Comparison of ENCODE assay signal across 8 mouse cellular contexts in the genomic region with DNA sequence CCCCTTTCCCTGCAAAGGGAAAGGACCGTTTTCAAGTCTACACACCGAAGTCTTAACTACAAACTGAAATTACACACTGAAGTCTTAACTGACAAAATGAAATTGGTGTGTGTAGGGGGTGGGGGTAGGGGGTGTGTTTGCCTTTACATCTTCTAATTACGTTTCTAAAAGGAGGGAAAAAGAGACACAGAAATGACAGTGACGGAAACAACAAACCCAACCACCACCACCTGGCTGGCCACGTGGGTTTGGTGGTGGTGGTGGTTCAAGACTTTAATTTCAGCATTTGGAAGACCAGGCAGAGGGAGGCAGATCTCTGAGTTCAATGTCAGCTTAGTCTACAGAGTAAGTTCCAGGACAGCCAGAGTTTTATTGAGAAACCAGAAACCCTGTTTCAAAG. TPM values are rescaled to one million over a fixed set of nuclear protein-coding genes. Genes with fewer than 3 reads are reported as not detected.
DNase-seq lines count a peak whose midpoint lies in the region; ATAC-seq and TF ChIP-seq lines count a peak whose summit lies in the region.

No protein-coding gene starts in this region.

- peaks cover 4% of the 10 kb centered on the region for H3K4me1 ChIP-seq in heart, adult 2 months (ENCODE audit: control insufficient read depth, insufficient read depth, low read length)
- H3K4me1 ChIP-seq in ES-Bruce4 (ENCODE audit: control insufficient read depth, insufficient read depth, low read length), result no peaks in the 10 kb centered on the region
- H3K4me1 ChIP-seq in forebrain, postnatal 0 days (ENCODE audit: insufficient read depth), result peaks cover 9% of the 10 kb centered on the region
- H3K4me1 ChIP-seq in liver, postnatal 0 days (ENCODE audit: insufficient read depth), result peaks cover 13% of the 10 kb centered on the region

- no peak for TF ChIP-seq EP300 in heart, adult 2 months (IDR thresholded peaks at IDR 0.05; ENCODE audit: insufficient read depth, low read depth, low read length)
- TF ChIP-seq EP300 in ES-Bruce4 (IDR thresholded peaks at IDR 0.05; ENCODE audit: insufficient read depth, low read depth, low read length), result no peak
- no peak for TF ChIP-seq EP300 in liver, postnatal 0 days (IDR thresholded peaks at IDR 0.05; ENCODE audit: low read depth)

- no peak for DNase-seq in heart, adult 2 months
- no peak for DNase-seq in heart, postnatal 25 days (ENCODE audit: low spot score)
- DNase-seq in forebrain, postnatal 0 days, result no peak
- DNase-seq in liver, postnatal 0 days, result no peak
- DNase-seq in urinary bladder, adult 2 months (ENCODE audit: low spot score), result no peak
- no peak for DNase-seq in adrenal gland, postnatal 36 days
- no peak for DNase-seq in gastrocnemius, postnatal 36 days

- ATAC-seq in forebrain, postnatal 0 days, result peak; percentile 14
- peak; percentile 45 for ATAC-seq in liver, postnatal 0 days

- H3K36me3 ChIP-seq in heart, adult 2 months (ENCODE audit: control insufficient read depth, insufficient read depth, low read length), result no peaks in the 10 kb centered on the region
- no peaks in the 10 kb centered on the region for H3K36me3 ChIP-seq in ES-Bruce4 (ENCODE audit: control insufficient read depth, insufficient read depth, low read length, poor library complexity, severe bottlenecking)
- H3K36me3 ChIP-seq in forebrain, postnatal 0 days (ENCODE audit: insufficient read depth), result peaks cover 13% of the 10 kb centered on the region
- peaks cover 8% of the 10 kb centered on the region for H3K36me3 ChIP-seq in liver, postnatal 0 days (replicated peaks; ENCODE audit: insufficient read depth, low read length)

- no peaks in the 10 kb centered on the region for H3K79me2 ChIP-seq in heart, adult 2 months (replicated peaks; ENCODE audit: control insufficient read depth, insufficient read depth, low read length)

- H3K27ac ChIP-seq in heart, adult 2 months, result peak overlapping the region; percentile 71
- H3K27ac ChIP-seq in ES-Bruce4 (ENCODE audit: insufficient read depth, low read length), result no peak overlapping the region
- H3K27ac ChIP-seq in forebrain, postnatal 0 days (ENCODE audit: low read depth, low read length), result no peak overlapping the region
- H3K27ac ChIP-seq in liver, postnatal 0 days (ENCODE audit: low read depth), result no peak overlapping the region

- TF ChIP-seq CTCF in heart, adult 2 months (IDR thresholded peaks at IDR 0.05), result no peak
- no peak for TF ChIP-seq CTCF in ES-Bruce4 (IDR thresholded peaks at IDR 0.05; ENCODE audit: low read depth, low read length)
- no peak for TF ChIP-seq CTCF in forebrain, postnatal 0 days (IDR thresholded peaks at IDR 0.05; ENCODE audit: low read depth)
- no peak for TF ChIP-seq CTCF in liver, postnatal 0 days (IDR thresholded peaks at IDR 0.05; ENCODE audit: low read depth)

- no peaks in the 10 kb centered on the region for H3K27me3 ChIP-seq in heart, adult 2 months (ENCODE audit: control insufficient read depth, insufficient read depth, low read length)
- no peaks in the 10 kb centered on the region for H3K27me3 ChIP-seq in ES-Bruce4 (ENCODE audit: control insufficient read depth, insufficient read depth, low read length, poor library complexity, severe bottlenecking)
- H3K27me3 ChIP-seq in forebrain, postnatal 0 days (ENCODE audit: insufficient read depth, low read length), result no peaks in the 10 kb centered on the region
- H3K27me3 ChIP-seq in liver, postnatal 0 days (ENCODE audit: insufficient read depth, low read length), result no peaks in the 10 kb centered on the region

- H3K4me2 ChIP-seq in forebrain, postnatal 0 days (ENCODE audit: low read depth), result peak overlapping the region; percentile 73
- H3K4me2 ChIP-seq in liver, postnatal 0 days (ENCODE audit: low read depth, low read length), result peak overlapping the region; percentile 78

- peak overlapping the region; percentile 60 for H3K9ac ChIP-seq in heart, adult 2 months (ENCODE audit: low read depth, low read length)
- H3K9ac ChIP-seq in ES-Bruce4 (ENCODE audit: low read depth, poor library complexity, severe bottlenecking), result peak overlapping the region; percentile 79
- peak overlapping the region; percentile 88 for H3K9ac ChIP-seq in forebrain, postnatal 0 days
- H3K9ac ChIP-seq in liver, postnatal 0 days (replicated peaks), result peak overlapping the region; percentile 80

- TF ChIP-seq POLR2A in heart, adult 2 months (IDR thresholded peaks at IDR 0.05; ENCODE audit: insufficient read depth, low read depth, low read length), result no peak
- TF ChIP-seq POLR2A in ES-Bruce4 (IDR thresholded peaks at IDR 0.05; ENCODE audit: insufficient read depth, low read length), result no peak

- 5% methylated on average over 5 of the region's 5 CpGs for WGBS in heart, adult 2 months
- 2% methylated on average over 5 of the region's 5 CpGs for WGBS in forebrain, postnatal 0 days
- 0% methylated on average over 5 of the region's 5 CpGs for WGBS in liver, postnatal 0 days (ENCODE audit: insufficient replicate concordance)

- peak overlapping the region; percentile 88 for H3K4me3 ChIP-seq in heart, adult 2 months
- H3K4me3 ChIP-seq in ES-Bruce4 (ENCODE audit: low read depth, low read length), result peak overlapping the region; percentile 98
- peak overlapping the region; percentile 95 for H3K4me3 ChIP-seq in forebrain, postnatal 0 days (ENCODE audit: low read depth, low read length)
- peak overlapping the region; percentile 82 for H3K4me3 ChIP-seq in liver, postnatal 0 days (ENCODE audit: low read depth, low read length)

- intact Hi-C loops in heart, adult 2 months (cut with DNase I), result loop anchor here (10.0 kb wide), 1 partner anchor 334 kb away; a partner anchor contains a TSS
- intact Hi-C loops in heart, postnatal 25 days (cut with DNase I), result no loop called here
- intact Hi-C loops in gastrocnemius, postnatal 36 days (cut with DNase I), result no loop called here

- no peaks in the 10 kb centered on the region for H3K9me3 ChIP-seq in ES-Bruce4 (replicated peaks; ENCODE audit: control insufficient read depth, insufficient read depth, low read length, poor library complexity, severe bottlenecking)
- no peaks in the 10 kb centered on the region for H3K9me3 ChIP-seq in forebrain, postnatal 0 days (ENCODE audit: low read length)
- H3K9me3 ChIP-seq in liver, postnatal 0 days (ENCODE audit: low read length), result no peaks in the 10 kb centered on the region

RNA-seq across cellular contexts. Expression of a gene that starts 0.4 kb away (rescaled TPM):
- 10 to 100 TPM; 33.8 to 34.9 TPM for total RNA-seq in heart, adult 2 months (2021)
- 52.0 and 53.6 TPM in 2 replicates for polyA plus RNA-seq in heart, adult 2 months (2012; rRNA removed)
- total RNA-seq in heart, postnatal 25 days (2021), result 10 to 100 TPM; 32.6 to 34.3 TPM
- polyA plus RNA-seq in ES-Bruce4 (2011; ENCODE audit: insufficient read depth, insufficient read length, low read depth, missing spikeins), result 50.4 and 52.2 TPM in 2 replicates
- 154 and 160 TPM in 2 replicates for total RNA-seq in forebrain, postnatal 0 days (2014; rRNA removed)
- 219 and 228 TPM in 2 replicates for polyA plus RNA-seq in forebrain, postnatal 0 days (2015; fragmentation: Nextera tagmentation; extraction: Ambion mirVana)
- polyA plus RNA-seq in liver, postnatal 0 days (2015; fragmentation: Nextera tagmentation; extraction: Ambion mirVana), result 25.5 and 26.8 TPM in 2 replicates
- 95.6 and 133 TPM in 2 replicates for polyA plus RNA-seq in urinary bladder, adult 2 months (2012; rRNA removed)
- 10 to 100 TPM; 50.6 to 52.9 TPM for total RNA-seq in adrenal gland, postnatal 36 days (2021)
- 10 to 100 TPM; 33.7 to 35.5 TPM for total RNA-seq in gastrocnemius, postnatal 36 days (2021)
